Mouse (Mus musculus) heart, postnatal 0 days (tissue): ENCODE results near the gene Clybl. TPM values are rescaled to one million over a fixed set of nuclear protein-coding genes. Genes with fewer than 3 reads are reported as not detected.

Experiments used
- ATAC-seq: fragments of 200-750 bp; cut with Nextera tagmentation; 2 replicates; pipeline ENCODE4 v1.8.0; 2017; ENCODE audit warnings: low read depth, moderate number of reproducible peaks, moderate library complexity; ENCODE audit not compliant: insufficient read depth
- DNase-seq: peaks from one replicate; pipeline ENCODE4 v3.0.0-alpha.2; 2016; ENCODE audit warnings: low spot score
- H3K27ac ChIP-seq: fragments of 300-500 bp; sonication (generic); 2 replicates; pipeline ENCODE4 v1.5.1; 2014; ENCODE audit warnings: low read depth, mild to moderate bottlenecking
- H3K27me3 ChIP-seq: fragments of 300-500 bp; sonication (generic); 2 replicates; pipeline ENCODE4 v1.6.1; 2014; ENCODE audit warnings: low read length, mixed read lengths; ENCODE audit not compliant: control insufficient read depth, insufficient read depth
- H3K36me3 ChIP-seq: fragments of 300-500 bp; sonication (generic); replicated peaks from 2 replicates; pipeline ENCODE4 v1.6.1; 2014; ENCODE audit warnings: low read length, mixed read lengths; ENCODE audit not compliant: control insufficient read depth, insufficient read depth
- H3K4me1 ChIP-seq: fragments of 300-500 bp; sonication (generic); 2 replicates; pipeline ENCODE4 v1.6.1; 2014; ENCODE audit warnings: antibody characterized with exemption; ENCODE audit not compliant: control insufficient read depth, insufficient read depth
- H3K4me2 ChIP-seq: fragments of 300-500 bp; sonication (generic); 2 replicates; pipeline ENCODE4 v1.6.1; 2014; ENCODE audit warnings: low read depth, mild to moderate bottlenecking, low read length, moderate library complexity
- H3K4me3 ChIP-seq: fragments of 300-500 bp; sonication (generic); 2 replicates; pipeline ENCODE4 v1.5.1; 2014; ENCODE audit warnings: low read depth, low read length
- H3K9ac ChIP-seq: fragments of 300-500 bp; sonication (generic); replicated peaks from 2 replicates; pipeline ENCODE4 v1.6.1; 2014; ENCODE audit warnings: low read depth, low read length, mixed read lengths
- H3K9me3 ChIP-seq: fragments of 300-500 bp; sonication (generic); replicated peaks from 2 replicates; pipeline ENCODE4 v1.6.1; 2016; ENCODE audit warnings: low read length; ENCODE audit not compliant: control insufficient read depth
- CTCF ChIP-seq: IDR thresholded peaks from 2 replicates; pipeline ENCODE4 v1.5.1; 2016; ENCODE audit warnings: antibody characterized with exemption, control low read depth, low read depth
- EP300 ChIP-seq: IDR thresholded peaks from 2 replicates; pipeline ENCODE4 v1.6.1; 2016; ENCODE audit warnings: antibody characterized with exemption, low read depth
- WGBS: fragments of 180-500 bp; shearing (Covaris S2); extraction: QIAGEN DNeasy Blood & Tissue Kit; methylation state at CpG from one replicate; pipeline ENCODE4 v1.1.7; 2014; 5-methylcytosine and 5-hydroxymethylcytosine counted together
- polyA plus RNA-seq: library from polyadenylated mRNA; unstranded; fragments of >200 nt; fragmentation: Nextera tagmentation; extraction: Ambion mirVana; gene quantifications from 2 replicates; pipeline ENCODE4 v1.2.1, GENCODE M21; 2015
- total RNA-seq: library from RNA; depleted of rRNA; stranded (reverse); fragments of >200 nt; gene quantifications from 2 replicates; pipeline ENCODE4 v1.2.3, GENCODE M21; 2014; ENCODE audit warnings: low replicate concordance

The Clybl gene
- total and polyA plus RNA-seq, 2 experiments from 2014 or later: 74.6 to 111 TPM

DNA sequence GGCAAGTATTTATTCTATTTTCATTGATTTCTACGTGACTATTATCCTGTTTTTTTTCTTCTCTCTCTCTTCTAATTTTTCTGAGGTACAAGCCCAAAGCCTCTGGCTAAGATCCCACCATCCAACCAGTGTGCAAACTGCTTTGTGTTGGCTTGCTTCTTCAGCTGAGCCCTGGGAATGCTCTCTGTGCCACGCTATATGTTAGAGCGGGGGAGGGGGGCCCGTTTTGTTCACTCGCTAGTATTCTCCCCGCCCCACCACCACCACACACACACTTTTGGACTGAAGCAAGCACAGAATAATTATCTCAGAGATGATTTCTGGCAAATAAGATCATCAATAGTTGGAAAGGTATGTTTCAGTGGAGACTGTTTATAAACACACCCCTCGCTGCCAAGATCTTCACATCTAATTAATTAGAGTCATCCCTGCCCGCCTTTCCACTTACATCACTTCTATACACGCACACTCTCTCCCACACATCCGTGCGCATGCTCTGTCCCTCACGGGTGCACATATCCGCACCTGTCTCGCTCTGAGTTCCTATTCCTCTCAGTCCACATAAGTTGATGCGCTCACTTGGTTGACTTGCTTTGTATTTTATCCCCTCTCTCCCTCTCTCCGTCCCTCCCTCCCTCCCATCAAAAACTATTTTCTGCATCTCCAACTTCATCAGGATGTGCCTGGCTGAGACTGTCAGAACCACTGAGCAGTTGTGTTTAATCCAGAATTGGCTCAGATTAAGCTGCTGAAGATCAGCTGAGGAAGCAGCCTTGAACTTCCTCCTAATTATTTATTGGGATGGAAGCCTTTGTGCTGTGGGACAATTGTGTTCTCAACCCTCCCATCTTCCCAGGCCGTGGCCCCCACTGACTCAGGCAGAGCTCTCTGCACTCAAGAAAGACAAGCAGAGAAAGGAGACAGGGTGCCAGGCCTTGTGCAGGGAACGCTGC, 163.0 kb downstream of the Clybl start:
- Histone ChIP-seq H3K4me1 (no peaks in the 10 kb centered on the region), H3K9me3 (no peaks in the 10 kb centered on the region), H3K27ac (no peak overlapping the region), H3K4me3 (no peak overlapping the region), H3K9ac (no peak overlapping the region), H3K27me3 (no peaks in the 10 kb centered on the region), H3K4me2 (no peak overlapping the region), H3K36me3 (no peaks in the 10 kb centered on the region)
- TF ChIP-seq EP300 (no peak), CTCF (no peak)
- DNase-seq (no peak), ATAC-seq (no peak)
- WGBS: 80% methylated on average over 18 of the region's 18 CpGs

- Histone ChIP-seq H3K9me3 (no peaks in the 10 kb centered on the region), H3K9ac (no peak overlapping the region), H3K27ac (no peak overlapping the region), H3K36me3 (no peaks in the 10 kb centered on the region), H3K4me2 (no peak overlapping the region), H3K27me3 (no peaks in the 10 kb centered on the region), H3K4me3 (no peak overlapping the region), H3K4me1 (no peaks in the 10 kb centered on the region)
- 80% methylated on average over 7 of the region's 7 CpGs for WGBS
- no peak for DNase-seq
- ATAC-seq: no peak
- TF ChIP-seq EP300: no peak
- no peak for TF ChIP-seq CTCF
Measured at GRCm38 (mm10) chr14:122348069-122348468, 166.6 kb downstream of the Clybl start.

DNA sequence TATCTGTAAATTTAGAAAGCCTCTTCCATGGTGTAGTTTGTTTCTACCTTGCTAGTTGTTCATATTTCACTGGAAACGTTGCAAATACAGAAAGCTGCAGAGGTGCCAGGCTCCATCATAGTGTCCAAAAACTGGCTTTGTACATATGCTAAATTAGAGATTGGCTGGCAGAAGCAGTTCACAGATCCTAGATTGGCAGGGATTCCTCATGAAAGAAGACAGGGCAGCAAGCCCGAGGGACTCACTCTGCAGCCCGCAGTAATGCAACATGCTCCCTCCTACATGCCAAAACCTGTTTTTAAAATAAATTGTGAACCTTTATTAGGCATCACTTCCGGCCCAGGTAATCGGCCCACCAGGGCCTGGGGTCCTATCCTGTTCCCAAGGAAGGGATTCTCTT, 167.8 kb downstream of the Clybl start:
- Histone ChIP-seq H3K4me3 (no peak overlapping the region), H3K9me3 (no peaks in the 10 kb centered on the region), H3K4me1 (no peaks in the 10 kb centered on the region), H3K27ac (no peak overlapping the region), H3K27me3 (no peaks in the 10 kb centered on the region), H3K9ac (no peak overlapping the region), H3K4me2 (no peak overlapping the region), H3K36me3 (no peaks in the 10 kb centered on the region)
- no peak for ATAC-seq
- no peak for DNase-seq
- TF ChIP-seq CTCF (no peak), EP300 (no peak)
- WGBS: 83% methylated on average over 5 of the region's 5 CpGs

DNA sequence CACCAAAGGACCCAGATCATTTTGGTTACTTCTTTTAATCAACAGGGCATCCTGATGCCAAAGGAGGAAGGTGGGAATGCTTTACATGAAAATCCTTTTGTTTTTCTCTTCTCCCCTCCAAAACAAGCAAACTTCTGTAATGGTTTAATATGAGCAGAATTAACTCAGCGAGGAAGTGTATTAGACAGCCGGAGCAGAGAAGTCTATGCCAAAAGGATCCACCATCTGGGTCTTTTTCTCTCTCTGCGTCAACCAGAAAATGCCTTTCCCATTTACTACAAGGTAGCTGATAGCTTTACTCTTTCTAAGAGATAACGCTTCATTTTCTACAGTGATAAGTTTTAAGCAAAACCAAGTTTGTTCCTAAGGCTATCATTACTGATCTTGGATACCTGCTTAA, 168.3 kb downstream of the Clybl start:
- Histone ChIP-seq H3K27ac (no peak overlapping the region), H3K4me2 (no peak overlapping the region)
- 88% methylated on average over 4 of the region's 4 CpGs for WGBS

DNA sequence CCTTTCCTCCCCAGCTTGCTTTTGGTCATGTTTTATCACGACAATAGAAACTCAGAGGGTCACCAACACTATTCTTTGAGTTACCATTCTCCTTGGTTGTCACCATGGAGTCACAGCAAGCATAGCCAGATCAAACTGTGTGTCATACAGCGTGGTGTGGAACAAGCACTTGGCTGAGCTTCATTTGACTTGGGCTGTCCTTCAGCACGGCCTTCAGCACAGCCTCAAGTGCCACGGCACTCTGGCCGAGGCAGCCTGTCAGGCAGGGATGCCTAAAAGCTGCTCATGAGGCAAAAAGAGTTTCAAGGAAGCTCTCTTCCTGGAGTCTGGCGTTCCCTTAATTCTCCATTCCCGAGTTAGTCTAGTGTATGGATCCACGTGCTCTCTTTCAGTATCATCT, 169.3 kb downstream of the Clybl start:
- DNase-seq: peak; percentile 57
- H3K4me3 ChIP-seq: no peak overlapping the region

More for the DNA sequence above, 168.3 kb downstream of the Clybl start:
- TF ChIP-seq EP300: no peak
- no peak for TF ChIP-seq CTCF
- H3K4me1 ChIP-seq: no peaks in the 10 kb centered on the region
- no peaks in the 10 kb centered on the region for H3K9me3 ChIP-seq
- no peak for ATAC-seq
- no peaks in the 10 kb centered on the region for H3K27me3 ChIP-seq
- DNase-seq: no peak
- no peaks in the 10 kb centered on the region for H3K36me3 ChIP-seq
- H3K4me3 ChIP-seq: no peak overlapping the region
- H3K9ac ChIP-seq: no peak overlapping the region

More for the DNA sequence above, 169.3 kb downstream of the Clybl start:
- Histone ChIP-seq H3K4me1 (no peaks in the 10 kb centered on the region), H3K36me3 (no peaks in the 10 kb centered on the region), H3K9ac (no peak overlapping the region), H3K9me3 (no peaks in the 10 kb centered on the region), H3K27ac (no peak overlapping the region), H3K4me2 (no peak overlapping the region), H3K27me3 (no peaks in the 10 kb centered on the region)
- TF ChIP-seq EP300: no peak
- TF ChIP-seq CTCF: no peak
- WGBS: 53% methylated on average over 8 of the region's 8 CpGs
- peak; percentile 30; the same call in 1 of the 2 replicates for ATAC-seq
